Mouse (Mus musculus) forebrain, embryonic 14.5 days (tissue): Measurements from ENCODE around the gene Zfp607b. TPM values are rescaled to one million over a fixed set of nuclear protein-coding genes. Genes with fewer than 3 reads are reported as not detected.

Experiments
- ATAC-seq: fragments of 200-750 bp; cut with Nextera tagmentation; 2 replicates; pipeline ENCODE4 v1.8.0; 2017; ENCODE audit warnings: mild to moderate bottlenecking, moderate library complexity
- DNase-seq: peaks from one replicate; pipeline ENCODE4 v3.0.0-alpha.2; 2015; ENCODE audit warnings: low spot score
- H3K27ac ChIP-seq: fragments of 300-500 bp; sonication (generic); 2 replicates; pipeline ENCODE4 v1.5.1; 2014; ENCODE audit warnings: low read depth, mild to moderate bottlenecking, control low read depth, low read length, moderate library complexity
- H3K27me3 ChIP-seq: fragments of 300-500 bp; sonication (generic); replicated peaks from 2 replicates; pipeline ENCODE4 v1.6.1; 2014; ENCODE audit warnings: low read length, control low read depth, mixed read lengths; ENCODE audit not compliant: control insufficient read depth, insufficient read depth
- H3K36me3 ChIP-seq: fragments of 300-500 bp; sonication (generic); 2 replicates; pipeline ENCODE4 v1.6.1; 2014; ENCODE audit warnings: low read length, control low read depth; ENCODE audit not compliant: control insufficient read depth, insufficient read depth
- H3K4me1 ChIP-seq: fragments of 300-500 bp; sonication (generic); 2 replicates; pipeline ENCODE4 v1.6.1; 2014; ENCODE audit warnings: antibody characterized with exemption, low read length, control low read depth; ENCODE audit not compliant: control insufficient read depth, insufficient read depth
- H3K4me2 ChIP-seq: fragments of 300-500 bp; sonication (generic); 2 replicates; pipeline ENCODE4 v1.6.1; 2014; ENCODE audit warnings: mild to moderate bottlenecking, control low read depth, low read length
- H3K4me3 ChIP-seq: fragments of 300-500 bp; sonication (generic); 2 replicates; pipeline ENCODE4 v1.5.1; 2014; ENCODE audit warnings: low read depth, low read length, control low read depth
- H3K9ac ChIP-seq: fragments of 300-500 bp; sonication (generic); 2 replicates; pipeline ENCODE4 v1.6.1; 2014; ENCODE audit warnings: mild to moderate bottlenecking, low read length, control low read depth, moderate library complexity
- H3K9me3 ChIP-seq: fragments of 300-500 bp; sonication (generic); replicated peaks from 2 replicates; pipeline ENCODE4 v1.6.1; 2016; ENCODE audit warnings: low read length, control low read depth, mixed read lengths; ENCODE audit not compliant: control insufficient read depth
- WGBS: fragments of 180-500 bp; shearing (Covaris S2); extraction: QIAGEN DNeasy Blood & Tissue Kit; methylation state at CpG from one replicate; pipeline ENCODE4 v1.1.7; 2014; 5-methylcytosine and 5-hydroxymethylcytosine counted together
- polyA plus RNA-seq: library from polyadenylated mRNA; unstranded; fragments of >200 nt; fragmentation: Nextera tagmentation; extraction: Ambion mirVana; gene quantifications from 2 replicates; pipeline ENCODE4 v1.2.1, GENCODE M21; 2014

Zfp607b gene
- polyA plus RNA-seq, 1 experiment from 2014 or later = 10.8 TPM

GRCm38 (mm10) chr7:27735457-27735856 is 46.3 kb downstream of the Zfp607b start:
- ATAC-seq (no peak), DNase-seq (peak; percentile 67)
- Histone ChIP-seq H3K4me1 (peaks cover 33% of the 10 kb centered on the region), H3K27ac (peak overlapping the region; percentile 75), H3K9ac (peak overlapping the region; percentile 49), H3K36me3 (peaks cover 25% of the 10 kb centered on the region), H3K4me2 (peak overlapping the region; percentile 68), H3K27me3 (no peaks in the 10 kb centered on the region), H3K4me3 (peak overlapping the region; percentile 16), H3K9me3 (no peaks in the 10 kb centered on the region)
- 5% methylated on average over 5 of the region's 5 CpGs for WGBS

Other genes with a start within 250 kb of the Zfp607b start
- gene Sptbn4, start 241.7 kb upstream of the Zfp607b start, polyA plus RNA-seq = 1.6 and 1.7 TPM in 2 replicates
- 22.4 and 23.7 TPM in 2 replicates for gene Blvrb, start 241.4 kb upstream of the Zfp607b start, polyA plus RNA-seq
- 12.5 and 14.2 TPM in 2 replicates for gene Sertad3, start 215.6 kb upstream of the Zfp607b start, polyA plus RNA-seq
- gene Sertad1, start 202.4 kb upstream of the Zfp607b start, polyA plus RNA-seq = 8.6 and 9.7 TPM in 2 replicates
- gene Prx, start 190.0 kb upstream of the Zfp607b start, polyA plus RNA-seq = 0.55 and 0.73 TPM in 2 replicates
- 0.08 and 0.27 TPM in 2 replicates for gene Hipk4, start 166.1 kb upstream of the Zfp607b start, polyA plus RNA-seq
- 98.6 and 108 TPM in 2 replicates for gene Pld3, start 136.1 kb upstream of the Zfp607b start, polyA plus RNA-seq
- gene 2310022A10Rik, start 136.1 kb upstream of the Zfp607b start, polyA plus RNA-seq = 26.3 and 31.2 TPM in 2 replicates
- gene Akt2, start 97.8 kb upstream of the Zfp607b start, polyA plus RNA-seq = 80.6 and 85.8 TPM in 2 replicates
- 69.3 and 73.8 TPM in 2 replicates for gene Ttc9b, start 35.4 kb upstream of the Zfp607b start, polyA plus RNA-seq
- 12.8 and 13.8 TPM in 2 replicates for gene Map3k10, start 14.7 kb upstream of the Zfp607b start, polyA plus RNA-seq
- gene Zfp60, start 42.0 kb downstream of the Zfp607b start, polyA plus RNA-seq = 96.6 and 101 TPM in 2 replicates
- 2.3 and 2.5 TPM in 2 replicates for gene Zfp626, start 117.9 kb downstream of the Zfp607b start, polyA plus RNA-seq
- 12.0 and 13.4 TPM in 2 replicates for gene Zfp59, start 149.3 kb downstream of the Zfp607b start, polyA plus RNA-seq
- gene Zfp607a, start 168.2 kb downstream of the Zfp607b start, polyA plus RNA-seq = 1.1 and 1.8 TPM in 2 replicates
- 11.7 and 15.1 TPM in 2 replicates for gene Zfp974, start 240.1 kb downstream of the Zfp607b start, polyA plus RNA-seq